Mouse (Mus musculus): ENCODE data around the gene Gm42688. TPM values are rescaled to one million over a fixed set of nuclear protein-coding genes. Genes with fewer than 3 reads are reported as not detected.

The Gm42688 gene
- polyA plus RNA-seq, 1 experiment from 2014 or later: 1.9 TPM

DNA sequence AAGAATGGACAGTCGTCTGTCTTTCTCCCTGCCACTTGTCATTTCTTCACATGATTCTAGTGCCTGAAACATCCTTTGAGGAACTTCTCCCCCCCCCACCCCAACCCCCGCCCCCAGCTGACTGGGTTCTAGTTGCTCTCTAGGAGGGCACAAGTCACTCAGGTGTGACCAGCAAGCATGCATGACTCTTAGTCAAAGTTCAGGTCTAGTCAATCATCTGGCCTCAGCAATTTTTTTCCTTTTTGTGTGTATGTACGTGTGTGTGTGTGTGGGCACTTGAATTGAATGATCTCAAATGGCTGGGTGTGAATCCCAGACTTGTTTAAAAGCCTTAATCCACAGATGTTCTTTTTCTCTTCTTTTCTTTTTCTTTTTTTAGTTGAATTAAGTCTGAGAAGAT, 32.8 kb downstream of the Gm42688 start:
- ATAC-seq (replicated peaks; ENCODE audit: extremely low read depth, insufficient read depth, low FRiP score): no peak
- H3K9ac ChIP-seq (ENCODE audit: low read length): no peak overlapping the region
- 67% methylated on average over 3 of the region's 3 CpGs for WGBS
- H3K4me1 ChIP-seq (ENCODE audit: control insufficient read depth, insufficient read depth, low read length): peaks cover 20% of the 10 kb centered on the region
- no peaks in the 10 kb centered on the region for H3K9me3 ChIP-seq (replicated peaks; ENCODE audit: control insufficient read depth, low read length)
- H3K27me3 ChIP-seq (ENCODE audit: control insufficient read depth, insufficient read depth, low read length): no peaks in the 10 kb centered on the region
- H3K4me2 ChIP-seq (ENCODE audit: low read depth, low read length): no peak overlapping the region
- H3K4me3 ChIP-seq (ENCODE audit: low read length): no peak overlapping the region
- no peak overlapping the region for H3K27ac ChIP-seq (ENCODE audit: low read length)
- H3K36me3 ChIP-seq (ENCODE audit: control insufficient read depth, insufficient read depth): no peaks in the 10 kb centered on the region

- Histone ChIP-seq H3K27ac (ENCODE audit: low read length) (peak within 1 kb of the TSS; percentile 99), H3K27me3 (ENCODE audit: control insufficient read depth, insufficient read depth, low read length) (no peaks in the 10 kb centered on the region), H3K4me3 (ENCODE audit: low read length) (peak within 1 kb of the TSS; percentile 68), H3K9ac (ENCODE audit: low read length) (peak within 1 kb of the TSS; percentile 94), H3K36me3 (ENCODE audit: control insufficient read depth, insufficient read depth) (no peaks in the 10 kb centered on the region), H3K4me1 (ENCODE audit: control insufficient read depth, insufficient read depth, low read length) (peaks cover 20% of the 10 kb centered on the region), H3K9me3 (replicated peaks; ENCODE audit: control insufficient read depth, low read length) (no peaks in the 10 kb centered on the region), H3K4me2 (ENCODE audit: low read depth, low read length) (peak within 1 kb of the TSS; percentile 81)
- ATAC-seq (replicated peaks; ENCODE audit: extremely low read depth, insufficient read depth, low FRiP score): no peak
- WGBS: 64% methylated on average over 7 of the region's 7 CpGs
Observed at GRCm38 (mm10) chr6:83134951-83135513, 33.6 kb downstream of the Gm42688 start, which contains the start of gene Rtkn. Gene Rtkn, plus strand, starts transcription at chr6:83135463.

DNA sequence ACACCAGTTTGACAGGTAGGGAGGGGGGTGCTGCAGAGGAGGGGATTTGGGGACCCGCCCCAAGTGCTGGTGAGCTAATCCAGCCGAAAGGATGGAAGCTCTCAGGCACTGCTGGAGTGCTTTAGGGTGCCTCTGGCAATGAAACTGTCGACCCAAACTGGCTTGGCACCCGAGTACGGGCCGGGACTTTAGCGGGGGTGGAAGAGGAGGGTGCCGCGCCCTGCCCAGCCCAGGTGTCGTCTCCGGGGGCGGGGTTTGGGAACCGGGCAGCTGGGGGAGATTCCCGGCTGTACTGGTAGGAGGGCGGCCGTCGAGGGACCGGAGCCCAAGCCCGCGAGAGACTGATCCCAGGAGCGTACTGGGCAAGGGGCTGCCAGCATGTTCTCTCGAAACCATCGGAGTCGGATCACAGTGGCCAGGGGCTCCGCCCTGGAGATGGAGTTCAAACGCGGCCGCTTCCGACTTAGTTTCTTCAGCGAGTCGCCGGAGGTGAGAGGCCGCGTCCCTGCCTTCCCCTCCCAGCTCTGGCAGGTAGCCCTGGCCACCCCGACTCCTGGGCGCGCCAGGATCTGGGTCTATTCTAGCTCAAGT, 34.2 kb downstream of the Gm42688 start:
- Histone ChIP-seq H3K4me3 (ENCODE audit: low read length) (peak overlapping the region; percentile 68), H3K36me3 (ENCODE audit: control insufficient read depth, insufficient read depth) (no peaks in the 10 kb centered on the region), H3K9me3 (replicated peaks; ENCODE audit: control insufficient read depth, low read length) (no peaks in the 10 kb centered on the region), H3K4me1 (ENCODE audit: control insufficient read depth, insufficient read depth, low read length) (peaks cover 20% of the 10 kb centered on the region), H3K27ac (ENCODE audit: low read length) (peak overlapping the region; percentile 99), H3K9ac (ENCODE audit: low read length) (peak overlapping the region; percentile 94), H3K4me2 (ENCODE audit: low read depth, low read length) (peak overlapping the region; percentile 81), H3K27me3 (ENCODE audit: control insufficient read depth, insufficient read depth, low read length) (no peaks in the 10 kb centered on the region)
- no peak for ATAC-seq (replicated peaks; ENCODE audit: extremely low read depth, insufficient read depth, low FRiP score)
- WGBS: 4% methylated on average over 36 of the region's 37 CpGs

GRCm38 (mm10) chr6:83136291-83136880, 35.0 kb downstream of the Gm42688 start:
- ATAC-seq (replicated peaks; ENCODE audit: extremely low read depth, insufficient read depth, low FRiP score): no peak
- Histone ChIP-seq H3K9me3 (replicated peaks; ENCODE audit: control insufficient read depth, low read length) (no peaks in the 10 kb centered on the region), H3K36me3 (ENCODE audit: control insufficient read depth, insufficient read depth) (no peaks in the 10 kb centered on the region), H3K9ac (ENCODE audit: low read length) (peak overlapping the region; percentile 94), H3K4me3 (ENCODE audit: low read length) (peak overlapping the region; percentile 68), H3K4me2 (ENCODE audit: low read depth, low read length) (peak overlapping the region; percentile 81), H3K27ac (ENCODE audit: low read length) (peak overlapping the region; percentile 99), H3K4me1 (ENCODE audit: control insufficient read depth, insufficient read depth, low read length) (peaks cover 20% of the 10 kb centered on the region), H3K27me3 (ENCODE audit: control insufficient read depth, insufficient read depth, low read length) (no peaks in the 10 kb centered on the region)
- WGBS: 27% methylated on average over 5 of the region's 5 CpGs

DNA sequence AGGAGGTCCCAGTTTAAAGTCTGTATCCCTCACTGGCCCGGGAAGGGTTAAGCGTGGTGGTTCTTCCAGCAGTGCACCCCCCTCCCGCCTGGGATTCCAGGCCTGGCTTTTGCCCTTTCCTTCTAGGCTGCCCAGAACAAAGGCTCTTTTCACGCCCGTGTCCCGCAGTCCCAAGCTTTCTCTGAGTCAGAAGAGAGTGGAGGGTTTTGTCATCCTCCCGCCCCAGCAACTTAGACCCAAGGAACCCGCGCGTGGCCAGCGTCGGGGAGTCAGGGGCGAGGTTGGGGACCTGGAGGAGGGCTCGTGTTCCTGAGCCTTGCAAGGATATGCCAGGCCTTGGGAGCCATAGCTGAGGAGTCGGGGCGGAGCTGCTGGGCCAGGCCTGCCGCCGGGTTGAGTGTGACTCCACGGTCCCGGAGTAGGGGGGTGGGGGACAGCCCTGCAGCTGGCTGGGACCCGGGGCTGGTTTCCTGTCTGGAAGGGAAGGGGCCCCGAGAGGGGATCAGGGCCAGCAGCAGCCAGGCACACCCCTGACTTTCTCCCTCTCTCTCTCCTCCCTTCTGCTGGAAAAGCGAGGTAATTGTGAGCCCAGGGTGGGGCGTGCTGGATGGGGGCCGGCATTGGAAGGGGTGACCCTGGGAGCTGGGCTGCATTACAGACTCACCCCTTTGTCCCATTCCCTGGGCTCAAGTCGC, 35.6 kb downstream of the Gm42688 start:
- Histone ChIP-seq H3K4me1 (ENCODE audit: control insufficient read depth, insufficient read depth, low read length) (peaks cover 25% of the 10 kb centered on the region), H3K9ac (ENCODE audit: low read length) (peak overlapping the region; percentile 94), H3K27ac (ENCODE audit: low read length) (peak overlapping the region; percentile 99), H3K36me3 (ENCODE audit: control insufficient read depth, insufficient read depth) (no peaks in the 10 kb centered on the region), H3K27me3 (ENCODE audit: control insufficient read depth, insufficient read depth, low read length) (no peaks in the 10 kb centered on the region), H3K4me3 (ENCODE audit: low read length) (peak overlapping the region; percentile 68), H3K4me2 (ENCODE audit: low read depth, low read length) (peak overlapping the region; percentile 81), H3K9me3 (replicated peaks; ENCODE audit: control insufficient read depth, low read length) (no peaks in the 10 kb centered on the region)
- ATAC-seq (replicated peaks; ENCODE audit: extremely low read depth, insufficient read depth, low FRiP score): peak; percentile 80
- under 1% methylated on average over 26 of the region's 26 CpGs for WGBS

DNA sequence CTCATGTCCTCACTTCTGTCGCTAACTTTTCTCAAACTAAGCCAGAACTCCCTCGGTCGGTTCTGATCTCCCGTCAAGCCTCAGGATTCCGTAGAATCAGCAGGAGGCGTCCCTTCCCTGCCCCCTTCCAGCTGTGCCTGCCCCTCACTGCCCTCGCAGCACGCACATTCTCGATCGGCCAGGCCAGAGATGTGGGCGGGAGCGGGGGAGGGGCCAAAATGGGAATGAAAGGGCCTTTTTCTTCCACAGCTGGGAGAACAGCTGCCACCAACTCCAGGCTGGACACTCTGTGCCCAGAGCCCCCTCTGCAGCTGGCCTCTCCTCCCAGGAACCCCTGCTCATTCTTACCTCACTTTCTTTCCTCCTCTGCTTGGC, 36.1 kb downstream of the Gm42688 start:
- H3K27me3 ChIP-seq (ENCODE audit: control insufficient read depth, insufficient read depth, low read length): no peaks in the 10 kb centered on the region
- H3K9ac ChIP-seq (ENCODE audit: low read length): peak overlapping the region; percentile 94
- H3K4me3 ChIP-seq (ENCODE audit: low read length): peak overlapping the region; percentile 68
- WGBS: 0% methylated on average over 12 of the region's 12 CpGs
- no peaks in the 10 kb centered on the region for H3K9me3 ChIP-seq (replicated peaks; ENCODE audit: control insufficient read depth, low read length)
- peak; percentile 78 for ATAC-seq (replicated peaks; ENCODE audit: extremely low read depth, insufficient read depth, low FRiP score)
- H3K27ac ChIP-seq (ENCODE audit: low read length): peak overlapping the region; percentile 99
- H3K36me3 ChIP-seq (ENCODE audit: control insufficient read depth, insufficient read depth): no peaks in the 10 kb centered on the region
- peak overlapping the region; percentile 81 for H3K4me2 ChIP-seq (ENCODE audit: low read depth, low read length)
- peaks cover 31% of the 10 kb centered on the region for H3K4me1 ChIP-seq (ENCODE audit: control insufficient read depth, insufficient read depth, low read length)

DNA sequence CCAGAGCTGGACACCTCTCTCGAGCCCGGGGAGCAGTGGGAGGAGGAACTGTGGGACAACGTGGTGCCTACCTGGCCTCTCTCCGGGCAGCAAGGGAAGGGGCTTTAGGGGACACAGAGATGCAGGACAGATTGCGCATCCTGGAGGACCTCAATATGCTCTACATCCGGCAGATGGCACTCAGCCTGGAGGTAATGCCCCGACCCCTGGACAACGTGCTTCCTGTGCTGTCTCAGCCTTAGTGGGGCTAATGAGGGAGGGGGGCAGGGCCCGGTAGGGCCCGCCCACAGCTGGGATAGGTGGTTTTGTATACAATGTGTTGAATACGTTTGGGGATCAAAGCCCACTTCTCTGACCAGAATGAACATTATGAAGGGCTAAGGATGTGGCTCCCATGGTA, 36.6 kb downstream of the Gm42688 start:
- H3K4me3 ChIP-seq (ENCODE audit: low read length): peak overlapping the region; percentile 68
- no peaks in the 10 kb centered on the region for H3K27me3 ChIP-seq (ENCODE audit: control insufficient read depth, insufficient read depth, low read length)
- peaks cover 32% of the 10 kb centered on the region for H3K4me1 ChIP-seq (ENCODE audit: control insufficient read depth, insufficient read depth, low read length)
- H3K27ac ChIP-seq (ENCODE audit: low read length): peak overlapping the region; percentile 99
- H3K4me2 ChIP-seq (ENCODE audit: low read depth, low read length): peak overlapping the region; percentile 81
- H3K36me3 ChIP-seq (ENCODE audit: control insufficient read depth, insufficient read depth): no peaks in the 10 kb centered on the region
- peak; percentile 33 for ATAC-seq (replicated peaks; ENCODE audit: extremely low read depth, insufficient read depth, low FRiP score)
- WGBS: 2% methylated on average over 11 of the region's 11 CpGs
- H3K9ac ChIP-seq (ENCODE audit: low read length): peak overlapping the region; percentile 94
- no peaks in the 10 kb centered on the region for H3K9me3 ChIP-seq (replicated peaks; ENCODE audit: control insufficient read depth, low read length)

DNA sequence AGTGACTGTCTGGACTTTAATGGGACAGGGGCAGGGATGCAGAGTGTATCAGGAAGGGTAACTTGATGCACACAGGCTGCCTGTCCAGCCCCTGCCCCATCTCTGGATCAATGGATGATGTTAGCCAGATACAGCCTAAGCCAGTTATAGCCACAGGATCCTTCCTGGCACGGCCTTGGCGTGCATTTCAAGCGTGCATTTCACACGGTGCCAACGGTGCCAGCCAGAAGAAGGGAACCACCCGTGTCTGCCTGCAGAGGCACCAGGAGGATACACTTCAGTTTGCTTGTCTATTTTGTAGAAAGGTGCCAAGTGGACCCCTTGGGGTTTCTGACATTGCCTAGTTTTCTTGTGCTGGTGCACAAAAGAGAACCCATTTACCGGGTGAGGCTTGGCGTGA, 38.6 kb downstream of the Gm42688 start:
- Histone ChIP-seq H3K4me2 (ENCODE audit: low read depth, low read length) (no peak overlapping the region), H3K4me3 (ENCODE audit: low read length) (no peak overlapping the region), H3K27me3 (ENCODE audit: control insufficient read depth, insufficient read depth, low read length) (no peaks in the 10 kb centered on the region), H3K36me3 (ENCODE audit: control insufficient read depth, insufficient read depth) (no peaks in the 10 kb centered on the region), H3K9me3 (replicated peaks; ENCODE audit: control insufficient read depth, low read length) (no peaks in the 10 kb centered on the region), H3K9ac (ENCODE audit: low read length) (no peak overlapping the region), H3K4me1 (ENCODE audit: control insufficient read depth, insufficient read depth, low read length) (peaks cover 32% of the 10 kb centered on the region), H3K27ac (ENCODE audit: low read length) (no peak overlapping the region)
- 89% methylated on average over 8 of the region's 8 CpGs for WGBS
- ATAC-seq (replicated peaks; ENCODE audit: extremely low read depth, insufficient read depth, low FRiP score): no peak

DNA sequence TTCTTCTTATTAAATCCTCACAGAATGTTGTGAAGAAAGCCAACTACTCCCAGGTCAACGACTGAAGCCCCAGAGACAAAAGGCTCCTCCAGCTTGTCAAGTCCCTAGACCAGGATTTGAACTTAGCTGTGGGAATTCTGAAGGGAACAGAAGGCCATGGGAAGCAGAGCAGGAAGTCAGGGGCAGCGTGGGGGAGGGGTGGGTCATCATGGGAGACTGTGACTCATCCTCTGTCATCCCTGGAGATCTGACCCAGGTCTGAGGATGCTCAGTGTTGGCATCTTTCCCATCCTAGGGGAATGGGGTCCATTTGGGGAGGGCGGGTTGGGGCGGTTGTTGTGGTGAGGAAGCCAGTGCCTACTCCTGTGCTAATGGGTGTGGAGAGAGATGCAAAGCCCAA, 40.2 kb downstream of the Gm42688 start:
- Histone ChIP-seq H3K4me2 (ENCODE audit: low read depth, low read length) (peak overlapping the region; percentile 77), H3K27ac (ENCODE audit: low read length) (peak overlapping the region; percentile 66), H3K9me3 (replicated peaks; ENCODE audit: control insufficient read depth, low read length) (no peaks in the 10 kb centered on the region), H3K9ac (ENCODE audit: low read length) (peak overlapping the region; percentile 79), H3K4me1 (ENCODE audit: control insufficient read depth, insufficient read depth, low read length) (peaks cover 26% of the 10 kb centered on the region), H3K27me3 (ENCODE audit: control insufficient read depth, insufficient read depth, low read length) (no peaks in the 10 kb centered on the region), H3K36me3 (ENCODE audit: control insufficient read depth, insufficient read depth) (no peaks in the 10 kb centered on the region), H3K4me3 (ENCODE audit: low read length) (peak overlapping the region; percentile 50)
- WGBS: 35% methylated on average over 4 of the region's 4 CpGs
- no peak for ATAC-seq (replicated peaks; ENCODE audit: extremely low read depth, insufficient read depth, low FRiP score)
